In the genomic region with DNA sequence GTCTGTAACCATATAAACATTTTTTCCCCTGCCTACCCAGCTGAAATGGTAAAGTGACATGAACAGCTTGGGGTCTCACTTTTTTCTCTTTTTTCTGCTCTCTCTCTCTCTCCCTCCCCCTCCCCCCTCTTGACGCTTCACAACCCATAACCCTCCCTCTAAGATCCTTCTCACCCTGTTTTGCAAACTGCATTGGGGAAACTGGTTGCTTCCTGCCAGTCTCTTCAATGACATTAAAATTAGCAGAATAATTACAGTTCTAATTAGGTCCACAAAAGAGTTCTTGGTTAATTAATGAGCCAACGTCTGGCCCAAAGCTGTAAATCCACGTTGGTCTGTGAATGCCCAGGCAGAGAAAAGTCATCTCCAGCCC, we compare ENCODE assay signal across 8 mouse cellular contexts.
DNase-seq lines count a peak whose midpoint lies in the region; ATAC-seq and TF ChIP-seq lines count a peak whose summit lies in the region.

No protein-coding gene starts in this region.

- no peak for TF ChIP-seq CTCF in lung, postnatal 0 days (IDR thresholded peaks at IDR 0.05)

- H3K4me3 ChIP-seq in lung, postnatal 0 days (ENCODE audit: low read depth, low read length), result peak overlapping the region; percentile 39
- H3K4me3 ChIP-seq in limb, embryonic 11.5 days (ENCODE audit: low read depth, low read length), result peak overlapping the region; percentile 48
- peak overlapping the region; percentile 41 for H3K4me3 ChIP-seq in neural tube, embryonic 15.5 days (replicated peaks)

- H3K36me3 ChIP-seq in lung, postnatal 0 days (ENCODE audit: insufficient read depth, low read length), result no peaks in the 10 kb centered on the region
- no peaks in the 10 kb centered on the region for H3K36me3 ChIP-seq in limb, embryonic 11.5 days (ENCODE audit: control insufficient read depth, insufficient read depth, low read length)
- no peaks in the 10 kb centered on the region for H3K36me3 ChIP-seq in neural tube, embryonic 15.5 days

- no peaks in the 10 kb centered on the region for H3K9me3 ChIP-seq in lung, postnatal 0 days (ENCODE audit: low read length)
- H3K9me3 ChIP-seq in limb, embryonic 11.5 days (ENCODE audit: control insufficient read depth, low read length), result no peaks in the 10 kb centered on the region
- no peaks in the 10 kb centered on the region for H3K9me3 ChIP-seq in neural tube, embryonic 15.5 days (replicated peaks)

- peak; percentile 37 for DNase-seq in embryo, embryonic 10.5 days (ENCODE audit: low spot score)
- DNase-seq in embryo, embryonic 11 days, result no peak
- no peak for DNase-seq in lung, postnatal 0 days (ENCODE audit: low spot score)
- DNase-seq in lung, postnatal 14 days, result no peak
- no peak for DNase-seq in limb, embryonic 11.5 days (ENCODE audit: low spot score)
- no peak for DNase-seq in cerebellum, postnatal 10 days

- H3K9ac ChIP-seq in lung, postnatal 0 days (replicated peaks; ENCODE audit: low read depth), result no peak overlapping the region
- no peak overlapping the region for H3K9ac ChIP-seq in limb, embryonic 11.5 days (ENCODE audit: low read length)
- peak overlapping the region; percentile 42; the same call in 1 of the 2 replicates for H3K9ac ChIP-seq in neural tube, embryonic 15.5 days (replicated peaks)

- TF ChIP-seq EP300 in lung, postnatal 0 days (IDR thresholded peaks at IDR 0.05), result no peak

- WGBS in lung, postnatal 0 days, result 0% methylated on average over 3 of the region's 3 CpGs
- WGBS in limb, embryonic 11.5 days, result 0% methylated on average over 3 of the region's 3 CpGs
- 0% methylated on average over 3 of the region's 3 CpGs for WGBS in neural tube, embryonic 15.5 days

- ATAC-seq in lung, postnatal 0 days, result no peak
- ATAC-seq in limb, embryonic 11.5 days (ENCODE audit: insufficient number of reproducible peaks, low FRiP score, low TSS enrichment, low read depth), result no peak
- ATAC-seq in neural tube, embryonic 15.5 days (ENCODE audit: low FRiP score), result peak; percentile 49
- ATAC-seq in megakaryocyte-erythroid progenitor cell, adult 5-6 weeks (replicated peaks; ENCODE audit: low FRiP score, low TSS enrichment, poor library complexity, severe bottlenecking), result no peak

- H3K27ac ChIP-seq in lung, postnatal 0 days (ENCODE audit: low read length), result no peak overlapping the region
- H3K27ac ChIP-seq in limb, embryonic 11.5 days (replicated peaks; ENCODE audit: low read depth, low read length), result no peak overlapping the region
- peak overlapping the region; percentile 65 for H3K27ac ChIP-seq in neural tube, embryonic 15.5 days (replicated peaks)

- H3K27me3 ChIP-seq in lung, postnatal 0 days (replicated peaks; ENCODE audit: insufficient read depth, low read length), result no peaks in the 10 kb centered on the region
- H3K27me3 ChIP-seq in limb, embryonic 11.5 days (ENCODE audit: control insufficient read depth, insufficient read depth, low read length), result no peaks in the 10 kb centered on the region
- H3K27me3 ChIP-seq in neural tube, embryonic 15.5 days (replicated peaks), result peaks cover 10% of the 10 kb centered on the region; the same call in 1 of the 2 replicates

- peaks cover 6% of the 10 kb centered on the region; the same call in 1 of the 2 replicates for H3K4me1 ChIP-seq in lung, postnatal 0 days (ENCODE audit: insufficient read depth, low read depth, low read length)
- peaks cover 8% of the 10 kb centered on the region; the same call in 1 of the 2 replicates for H3K4me1 ChIP-seq in limb, embryonic 11.5 days (ENCODE audit: control insufficient read depth, insufficient read depth, low read length)
- peaks cover 36% of the 10 kb centered on the region for H3K4me1 ChIP-seq in neural tube, embryonic 15.5 days

- peak overlapping the region; percentile 62 for H3K4me2 ChIP-seq in lung, postnatal 0 days (replicated peaks; ENCODE audit: low read depth, low read length)
- H3K4me2 ChIP-seq in limb, embryonic 11.5 days (ENCODE audit: low read depth, severe bottlenecking), result peak overlapping the region; percentile 91
- peak overlapping the region; percentile 66 for H3K4me2 ChIP-seq in neural tube, embryonic 15.5 days
